Mouse (Mus musculus) testis, adult 2 months (tissue): Measurements from ENCODE around the gene Zfp93.

Source experiments
- CTCF ChIP-seq: fragments of 200-500 bp; IDR thresholded peaks from 2 replicates; pipeline ENCODE4 v1.5.1; 2012; ENCODE audit warnings: low read depth, mild to moderate bottlenecking, inconsistent platforms, low read length, moderate library complexity; ENCODE audit not compliant: control insufficient read depth, insufficient read depth, insufficient replicate concordance
- POLR2A ChIP-seq: fragments of 200-500 bp; IDR thresholded peaks from 2 replicates; pipeline ENCODE4 v1.6.1; 2012; ENCODE audit warnings: low read depth, mild to moderate bottlenecking, inconsistent platforms, low read length, moderate library complexity; ENCODE audit not compliant: control insufficient read depth

DNA sequence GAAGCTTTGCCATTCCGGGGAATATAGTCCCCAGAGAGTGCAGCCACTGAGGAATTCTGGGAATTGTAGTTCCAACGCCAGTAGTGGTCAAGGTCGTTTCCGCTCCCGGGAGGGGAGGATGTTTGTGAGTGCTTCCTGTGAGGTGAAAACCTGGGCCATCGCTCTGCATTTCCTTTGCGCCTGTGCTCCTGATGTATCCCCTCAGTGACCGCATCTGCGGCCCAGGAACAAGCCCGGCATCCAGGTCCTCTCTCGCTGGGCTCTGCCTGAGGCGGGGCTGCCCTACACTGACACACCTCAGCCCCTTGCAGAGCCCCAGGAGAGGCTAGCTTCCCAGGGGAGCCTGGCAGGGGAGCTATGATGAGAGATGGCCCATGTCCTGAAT lies at the start of gene Zfp93:
- no peak for TF ChIP-seq CTCF
- peak; percentile 26; the same call in 1 of the 2 replicates for TF ChIP-seq POLR2A
